Mouse (Mus musculus) C2C12 (cell line): Measurements from ENCODE around the gene Wwox. TPM values are rescaled to one million over a fixed set of nuclear protein-coding genes. Genes with fewer than 3 reads are reported as not detected.

ENCODE experiments used
- H3K27me3 ChIP-seq: one replicate; pipeline ENCODE4 v1.6.1; 2011; ENCODE audit not compliant: control insufficient read depth, insufficient read depth, insufficient read length
- H3K36me3 ChIP-seq: one replicate; pipeline ENCODE4 v1.6.1; 2011; ENCODE audit not compliant: control insufficient read depth, insufficient read depth
- H3K4me3 ChIP-seq: one replicate; pipeline ENCODE4 v1.5.1; 2011; ENCODE audit warnings: mild to moderate bottlenecking, control low read depth; ENCODE audit not compliant: poor library complexity, insufficient read depth, severe bottlenecking
- H3K79me2 ChIP-seq: one replicate; pipeline ENCODE4 v1.6.1; 2011; ENCODE audit not compliant: control insufficient read depth, insufficient read depth
- H3K79me3 ChIP-seq: one replicate; pipeline ENCODE4 v1.6.1; 2011; ENCODE audit warnings: low read depth, control low read depth
- H3ac ChIP-seq: one replicate; pipeline ENCODE3; 2011; ENCODE audit warnings: low read depth; ENCODE audit not compliant: control insufficient read depth, insufficient read length
- CEBPB ChIP-seq: IDR thresholded peaks from one replicate; pipeline ENCODE4 v1.6.1; 2011; ENCODE audit warnings: low read depth, mild to moderate bottlenecking, control low read depth, moderate library complexity
- CTCF ChIP-seq: IDR thresholded peaks from one replicate; pipeline ENCODE4 v1.5.1; 2011; ENCODE audit not compliant: control insufficient read depth, insufficient read depth, insufficient read length
- FOSL1 ChIP-seq: IDR thresholded peaks from one replicate; pipeline ENCODE4 v1.8.0; 2011; ENCODE audit warnings: mild to moderate bottlenecking, low read length; ENCODE audit not compliant: poor library complexity, insufficient read depth, severe bottlenecking
- MAX ChIP-seq: IDR thresholded peaks from one replicate; pipeline ENCODE4 v1.6.1; 2011; ENCODE audit warnings: mild to moderate bottlenecking, control low read depth
- MYOD1 ChIP-seq: IDR thresholded peaks from one replicate; pipeline ENCODE4 v1.6.1; 2011; ENCODE audit warnings: low read depth; ENCODE audit not compliant: control insufficient read depth, insufficient read length
- MYOG ChIP-seq: IDR thresholded peaks from one replicate; pipeline ENCODE4 v1.6.1; 2011; ENCODE audit not compliant: control insufficient read depth, insufficient read length; ENCODE audit errors: extremely low read depth
- USF1 ChIP-seq: IDR thresholded peaks from one replicate; pipeline ENCODE4 v1.6.1; 2011; ENCODE audit warnings: low read depth, mild to moderate bottlenecking, control low read depth, moderate library complexity
- polyA plus RNA-seq: library from polyadenylated mRNA; unstranded; fragments of >200 nt; fragmentation: generic; extraction: Trizol; gene quantifications from one replicate; pipeline ENCODE4 v1.2.1, GENCODE M21; 2012; ENCODE audit warnings: missing spikeins

Gene Wwox
- polyA plus RNA-seq, 1 experiment, result 3.7 TPM

DNA sequence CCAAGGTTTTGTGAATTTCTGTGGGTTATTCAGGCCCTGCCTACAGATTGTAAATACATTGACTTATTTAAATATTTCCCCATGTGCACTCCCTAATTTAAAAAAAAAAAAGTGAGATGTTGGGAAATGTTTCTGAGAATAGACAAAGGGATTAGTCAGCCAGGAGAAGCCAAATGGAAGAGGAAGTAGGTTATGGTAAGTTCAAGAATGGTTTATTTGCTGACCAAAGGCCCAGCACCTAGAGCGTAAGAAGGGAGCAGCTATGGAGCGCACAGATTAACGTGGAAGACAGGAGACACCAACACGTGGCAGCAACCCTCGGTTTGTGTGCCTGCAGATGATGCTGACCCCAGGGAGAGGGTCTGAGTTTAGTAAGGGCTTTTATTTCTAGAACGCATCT, 871.5 kb downstream of the Wwox start:
- Histone ChIP-seq H3ac (no peak overlapping the region), H3K4me3 (no peak overlapping the region), H3K27me3 (no peaks in the 10 kb centered on the region), H3K79me3 (no peaks in the 10 kb centered on the region), H3K79me2 (no peaks in the 10 kb centered on the region), H3K36me3 (no peaks in the 10 kb centered on the region)
- no peak for TF ChIP-seq MYOG
- no peak for TF ChIP-seq MYOD1
- TF ChIP-seq FOSL1, result no peak
- TF ChIP-seq USF1, result no peak
- no peak for TF ChIP-seq CTCF
- no peak for TF ChIP-seq CEBPB
- no peak for TF ChIP-seq MAX

DNA sequence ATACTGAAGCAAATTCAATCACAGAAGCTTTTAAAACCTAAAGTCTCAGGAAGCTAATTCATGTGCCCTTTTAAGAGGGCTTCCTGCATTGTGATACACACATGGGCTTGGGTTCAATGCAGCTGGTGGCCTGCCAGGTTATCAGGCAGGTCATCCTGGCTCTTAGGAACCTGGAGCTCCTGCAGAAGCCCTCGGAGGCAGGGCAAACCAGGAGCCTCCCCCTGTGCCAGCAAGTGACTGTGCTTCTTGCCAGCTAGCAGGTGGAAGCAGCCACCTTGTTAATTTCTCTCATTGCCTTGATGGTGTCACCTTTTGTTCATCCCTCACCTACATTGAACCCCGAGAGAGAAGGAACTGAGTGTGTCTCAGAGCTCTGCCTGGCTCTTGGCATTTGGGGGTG, 872.9 kb downstream of the Wwox start:
- no peaks in the 10 kb centered on the region for H3K79me2 ChIP-seq
- H3K27me3 ChIP-seq, result no peaks in the 10 kb centered on the region
- H3ac ChIP-seq, result no peak overlapping the region
- TF ChIP-seq CTCF (no peak), MYOG (no peak), USF1 (no peak), FOSL1 (no peak), CEBPB (no peak), MAX (no peak), MYOD1 (no peak)
- no peak overlapping the region for H3K4me3 ChIP-seq
- H3K79me3 ChIP-seq, result no peaks in the 10 kb centered on the region
- H3K36me3 ChIP-seq, result no peaks in the 10 kb centered on the region

DNA sequence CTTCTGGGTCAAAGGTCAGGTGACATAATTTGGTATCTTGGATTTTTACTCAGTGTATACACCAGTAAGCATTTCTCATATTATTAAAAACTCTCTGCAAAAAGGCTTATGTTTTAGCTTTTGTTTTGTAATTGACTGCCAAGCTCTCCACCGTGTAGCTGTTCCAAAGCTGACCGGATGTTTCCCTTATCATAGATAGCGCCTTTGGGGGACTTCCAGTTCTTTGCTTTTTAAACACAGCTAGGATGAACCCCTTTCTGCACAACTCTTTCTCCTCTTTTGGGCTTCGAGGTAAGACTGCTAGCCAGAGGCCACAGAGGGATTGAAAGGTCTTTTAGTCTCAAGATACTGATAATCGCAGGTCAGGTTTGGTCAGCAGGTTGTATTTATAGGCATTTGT, 883.0 kb downstream of the Wwox start:
- Histone ChIP-seq H3K79me2 (no peaks in the 10 kb centered on the region), H3K79me3 (no peaks in the 10 kb centered on the region), H3K4me3 (no peak overlapping the region), H3K36me3 (no peaks in the 10 kb centered on the region), H3K27me3 (no peaks in the 10 kb centered on the region), H3ac (no peak overlapping the region)
- TF ChIP-seq FOSL1, result no peak
- TF ChIP-seq USF1, result no peak
- no peak for TF ChIP-seq MYOD1
- no peak for TF ChIP-seq MAX
- TF ChIP-seq MYOG, result no peak
- TF ChIP-seq CTCF, result no peak
- no peak for TF ChIP-seq CEBPB

DNA sequence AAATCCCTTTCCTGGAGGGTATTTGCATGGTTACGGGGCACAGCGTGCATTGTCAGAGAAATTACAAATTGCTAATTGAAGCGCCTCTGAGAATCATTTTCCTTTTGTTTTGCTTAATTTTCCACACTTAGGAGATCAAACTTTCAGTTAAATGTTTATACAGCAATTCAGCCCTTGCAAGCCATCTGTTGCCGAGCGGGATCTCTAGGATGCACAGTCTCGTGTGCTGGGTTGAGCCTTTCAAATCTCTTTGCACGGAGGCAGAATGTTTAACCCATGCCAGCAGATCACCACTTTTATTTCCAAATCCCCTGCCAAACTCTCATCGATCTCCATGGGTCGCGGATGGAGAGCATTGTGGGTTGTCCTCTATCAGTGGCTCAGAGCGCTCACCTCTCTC, 891.2 kb downstream of the Wwox start:
- H3ac ChIP-seq, result no peak overlapping the region
- H3K27me3 ChIP-seq, result no peaks in the 10 kb centered on the region
- no peaks in the 10 kb centered on the region for H3K36me3 ChIP-seq
- TF ChIP-seq CTCF (no peak), MYOG (no peak), FOSL1 (no peak), USF1 (no peak), MAX (no peak), CEBPB (no peak), MYOD1 (no peak)
- no peaks in the 10 kb centered on the region for H3K79me3 ChIP-seq
- no peak overlapping the region for H3K4me3 ChIP-seq
- no peaks in the 10 kb centered on the region for H3K79me2 ChIP-seq

DNA sequence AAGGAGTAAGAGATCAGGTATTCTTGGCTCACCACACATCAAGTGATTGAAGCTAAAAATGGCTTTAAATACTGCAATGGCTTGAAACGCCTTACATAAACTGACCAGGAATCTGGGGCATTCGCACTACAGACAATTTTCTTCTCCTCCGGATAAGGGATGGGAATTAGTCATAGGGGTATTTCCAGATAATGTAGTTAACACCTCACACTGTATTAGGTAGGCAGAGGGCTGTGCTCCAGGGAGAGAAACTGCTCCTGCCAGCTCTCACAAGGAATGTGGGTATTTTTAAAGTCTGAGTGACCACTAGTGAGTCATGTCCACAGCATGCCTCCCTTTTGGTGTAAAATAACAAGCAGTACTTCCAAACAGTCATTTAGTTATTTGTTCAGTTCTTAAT, 894.5 kb downstream of the Wwox start:
- no peaks in the 10 kb centered on the region for H3K79me2 ChIP-seq
- no peak overlapping the region for H3K4me3 ChIP-seq
- TF ChIP-seq FOSL1 (no peak), USF1 (no peak), CTCF (no peak), CEBPB (no peak), MAX (no peak), MYOD1 (no peak), MYOG (no peak)
- no peaks in the 10 kb centered on the region for H3K27me3 ChIP-seq
- H3ac ChIP-seq, result no peak overlapping the region
- H3K36me3 ChIP-seq, result no peaks in the 10 kb centered on the region
- no peaks in the 10 kb centered on the region for H3K79me3 ChIP-seq

DNA sequence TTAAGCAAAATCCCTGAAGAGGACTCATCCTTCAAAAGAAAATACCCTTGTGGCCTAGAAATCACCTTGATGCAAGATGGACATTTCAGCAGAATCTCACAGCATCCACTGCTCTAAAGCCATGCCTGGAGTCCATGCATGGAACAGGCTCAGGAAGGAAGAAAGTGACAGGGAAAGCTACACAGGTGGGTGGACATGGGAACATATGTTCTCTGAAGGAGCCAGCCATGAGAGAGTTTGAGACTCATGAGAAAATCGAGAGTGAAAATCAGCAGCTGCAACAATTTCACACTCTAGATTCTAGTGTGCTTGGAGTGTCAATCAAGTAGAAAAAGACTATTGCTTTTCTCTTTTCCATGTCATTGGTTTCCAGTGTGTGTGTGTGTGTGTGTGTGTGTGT, 896.9 kb downstream of the Wwox start:
- H3K27me3 ChIP-seq, result no peaks in the 10 kb centered on the region
- H3K4me3 ChIP-seq, result no peak overlapping the region
- H3ac ChIP-seq, result no peak overlapping the region
- TF ChIP-seq USF1 (no peak), MAX (no peak), MYOG (no peak), FOSL1 (no peak), CEBPB (no peak)
- H3K79me2 ChIP-seq, result no peaks in the 10 kb centered on the region
- no peaks in the 10 kb centered on the region for H3K79me3 ChIP-seq
- no peaks in the 10 kb centered on the region for H3K36me3 ChIP-seq
